Mouse (Mus musculus): ENCODE data around the gene Colq.

- no peak for TF ChIP-seq CTCF (IDR thresholded peaks at IDR 0.05; ENCODE audit: low read depth)
- no peak for TF ChIP-seq EP300 (IDR thresholded peaks at IDR 0.05; ENCODE audit: low read depth)
Observed at GRCm38 (mm10) chr14:31525040-31525810, 65.9 kb downstream of the Colq start.

Data from liver, embryonic 14.5 days (tissue).